Mouse (Mus musculus) hindbrain, embryonic 16.5 days (tissue): ENCODE results near the gene Zfp879. TPM values are rescaled to one million over a fixed set of nuclear protein-coding genes. Genes with fewer than 3 reads are reported as not detected.

Experiments used
- ATAC-seq: fragments of 200-750 bp; cut with Nextera tagmentation; 2 replicates; pipeline ENCODE4 v1.8.0; 2017; ENCODE audit warnings: moderate TSS enrichment, moderate library complexity
- H3K27ac ChIP-seq: fragments of 300-500 bp; sonication (generic); 2 replicates; pipeline ENCODE4 v1.5.1; 2014; ENCODE audit warnings: low read depth, mild to moderate bottlenecking, control low read depth, low read length, moderate library complexity
- H3K27me3 ChIP-seq: fragments of 300-500 bp; sonication (generic); replicated peaks from 2 replicates; pipeline ENCODE4 v1.6.1; 2014; ENCODE audit warnings: low read length; ENCODE audit not compliant: control insufficient read depth, insufficient read depth
- H3K36me3 ChIP-seq: fragments of 300-500 bp; sonication (generic); 2 replicates; pipeline ENCODE4 v1.6.1; 2014; ENCODE audit warnings: mild to moderate bottlenecking, low read length, moderate library complexity, mixed read lengths; ENCODE audit not compliant: control insufficient read depth, insufficient read depth
- H3K4me1 ChIP-seq: fragments of 300-500 bp; sonication (generic); 2 replicates; pipeline ENCODE4 v1.6.1; 2014; ENCODE audit warnings: low read depth, low read length; ENCODE audit not compliant: control insufficient read depth, insufficient read depth
- H3K4me2 ChIP-seq: fragments of 300-500 bp; sonication (generic); 2 replicates; pipeline ENCODE4 v1.6.1; 2014; ENCODE audit warnings: mild to moderate bottlenecking, low read length, control low read depth, moderate library complexity
- H3K4me3 ChIP-seq: fragments of 300-500 bp; sonication (generic); 2 replicates; pipeline ENCODE4 v1.5.1; 2014; ENCODE audit warnings: mild to moderate bottlenecking, low read length, control low read depth, moderate library complexity
- H3K9ac ChIP-seq: fragments of 300-500 bp; sonication (generic); 2 replicates; pipeline ENCODE4 v1.6.1; 2014; ENCODE audit warnings: low read depth, mild to moderate bottlenecking, control low read depth, low read length, moderate library complexity
- H3K9me3 ChIP-seq: fragments of 300-500 bp; sonication (generic); 2 replicates; pipeline ENCODE4 v1.6.1; 2014; ENCODE audit warnings: mild to moderate bottlenecking, low read length, moderate library complexity; ENCODE audit not compliant: control insufficient read depth
- WGBS: fragments of 180-500 bp; shearing (Covaris S2); extraction: QIAGEN DNeasy Blood & Tissue Kit; methylation state at CpG from one replicate; pipeline ENCODE4 v1.1.7; 2014; 5-methylcytosine and 5-hydroxymethylcytosine counted together
- polyA plus RNA-seq: library from polyadenylated mRNA; unstranded; fragments of >200 nt; fragmentation: Nextera tagmentation; extraction: Ambion mirVana; gene quantifications from 2 replicates; pipeline ENCODE4 v1.2.1, GENCODE M21; 2015

Gene Zfp879
- 1.6 and 2.1 TPM in 2 replicates for polyA plus RNA-seq

DNA sequence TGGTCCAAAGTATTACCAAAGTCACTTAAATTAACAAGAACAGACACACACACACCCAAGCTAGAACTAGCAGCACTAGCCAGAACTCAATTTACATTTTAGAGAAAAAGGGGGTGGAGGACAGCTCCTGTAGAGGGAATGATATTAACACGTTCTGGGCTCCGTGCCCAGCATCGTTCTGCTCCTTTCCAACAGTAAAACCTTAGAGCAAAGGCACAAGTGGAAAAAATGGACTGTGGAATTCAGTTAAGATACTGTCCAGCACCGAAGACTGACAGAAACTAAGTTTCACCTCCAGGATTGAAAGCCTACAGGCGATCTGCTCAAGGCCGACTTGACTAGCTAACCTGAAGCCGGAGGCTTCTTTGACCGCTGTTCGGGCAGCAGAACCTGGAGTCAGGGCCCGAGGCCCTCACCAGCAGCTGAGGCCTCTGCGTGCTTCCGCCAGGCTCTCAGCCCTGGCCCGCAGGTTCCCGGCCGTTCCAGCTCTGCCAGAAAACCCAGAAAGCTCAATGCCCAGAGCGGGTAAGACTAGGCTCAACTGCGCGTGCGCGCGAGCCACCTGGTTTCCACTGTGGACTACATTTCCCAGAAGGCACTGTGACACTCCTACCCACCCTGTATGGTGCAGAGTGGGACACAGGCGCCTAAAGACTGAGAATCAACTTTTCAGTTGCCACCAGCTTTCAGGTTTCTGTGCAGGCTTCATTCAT is at the start of gene Zfp879:
TSS of gene Zfp879 (minus strand) at position 530 of the 713 bp plus-strand sequence.
- Histone ChIP-seq H3K4me2 (peak within 1 kb of the TSS; percentile 80), H3K27ac (peak within 1 kb of the TSS; percentile 84), H3K4me1 (peaks cover 10% of the 10 kb centered on the region), H3K9me3 (no peaks in the 10 kb centered on the region), H3K4me3 (peak within 1 kb of the TSS; percentile 50), H3K9ac (peak within 1 kb of the TSS; percentile 79), H3K36me3 (no peaks in the 10 kb centered on the region), H3K27me3 (no peaks in the 10 kb centered on the region)
- 17% methylated on average over 22 of the region's 22 CpGs for whole genome bisulfite sequencing
- peak; percentile 99 for ATAC-seq

DNA sequence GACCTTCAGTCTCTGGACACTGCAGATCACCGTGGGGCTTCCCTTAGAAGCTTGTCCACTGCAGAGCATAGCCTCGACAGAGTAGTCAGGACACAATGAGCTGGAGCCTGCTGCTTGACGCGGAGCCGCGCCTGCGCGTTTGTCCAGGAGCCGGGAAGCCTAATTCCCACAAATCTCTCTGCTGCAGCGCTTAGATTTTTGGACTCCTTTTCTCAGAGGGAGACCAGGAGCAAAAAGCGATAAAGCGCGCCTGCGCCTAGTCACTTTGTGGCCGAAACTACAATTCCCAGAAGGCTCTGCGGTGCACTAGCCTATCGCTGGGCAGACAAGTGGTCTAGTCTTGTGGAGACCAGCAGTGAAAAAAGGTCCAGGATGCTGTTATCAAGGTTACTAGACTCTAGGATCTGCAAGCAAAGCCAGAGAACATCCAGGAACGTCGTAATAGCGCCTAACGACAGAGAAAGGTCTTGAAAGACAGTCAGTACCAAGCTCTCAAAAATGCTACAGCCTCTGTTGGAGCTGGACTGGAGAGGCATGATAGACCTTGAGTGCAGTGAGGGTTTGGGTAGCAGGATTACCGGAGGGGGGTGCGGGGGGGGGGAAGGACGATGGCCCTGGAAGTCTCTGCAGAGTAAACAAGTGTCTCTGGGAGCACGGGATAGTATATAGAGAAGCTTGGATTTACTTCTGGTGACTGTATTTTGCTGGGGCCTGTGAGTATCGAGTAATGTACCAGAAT is 46.2 kb upstream of the Zfp879 start, which contains the start of gene Zfp454:
TSS of gene Zfp454 (minus strand) at position 262 of the 739 bp plus-strand sequence.
- ATAC-seq, result peak; percentile 98
- Histone ChIP-seq H3K9ac (peak within 1 kb of the TSS; percentile 75), H3K4me3 (peak within 1 kb of the TSS; percentile 49), H3K4me2 (peak within 1 kb of the TSS; percentile 86), H3K27me3 (no peaks in the 10 kb centered on the region), H3K27ac (peak within 1 kb of the TSS; percentile 79), H3K4me1 (peaks cover 8% of the 10 kb centered on the region), H3K36me3 (peaks cover 11% of the 10 kb centered on the region), H3K9me3 (peaks cover 3% of the 10 kb centered on the region; the same call in 1 of the 2 replicates)
- WGBS, result 6% methylated on average over 26 of the region's 26 CpGs

DNA sequence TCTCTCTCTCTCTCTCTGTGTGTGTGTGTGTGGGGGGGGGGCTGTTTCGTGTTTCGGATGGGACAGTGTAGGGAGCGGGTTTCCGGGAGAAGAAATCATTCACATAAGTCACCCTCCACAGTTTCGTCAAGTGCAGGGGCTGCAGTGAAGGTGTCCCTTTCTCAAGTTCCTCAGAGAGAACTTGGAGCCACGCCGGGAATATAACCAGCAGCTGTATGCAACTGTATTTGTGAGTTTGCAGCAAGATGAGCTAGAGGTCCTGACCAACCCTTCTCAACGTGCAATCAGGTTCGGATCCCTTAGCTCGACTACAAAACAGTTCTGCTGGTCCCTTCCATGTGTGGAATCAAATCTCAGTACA is 45.6 kb upstream of the Zfp879 start:
- Histone ChIP-seq H3K4me3 (peak overlapping the region; percentile 49), H3K4me1 (peaks cover 8% of the 10 kb centered on the region), H3K36me3 (peaks cover 18% of the 10 kb centered on the region), H3K27ac (peak overlapping the region; percentile 64), H3K9ac (peak overlapping the region; percentile 75), H3K4me2 (peak overlapping the region; percentile 86), H3K27me3 (no peaks in the 10 kb centered on the region), H3K9me3 (no peaks in the 10 kb centered on the region)
- ATAC-seq, result peak; percentile 31
- 23% methylated on average over 10 of the region's 10 CpGs for WGBS

DNA sequence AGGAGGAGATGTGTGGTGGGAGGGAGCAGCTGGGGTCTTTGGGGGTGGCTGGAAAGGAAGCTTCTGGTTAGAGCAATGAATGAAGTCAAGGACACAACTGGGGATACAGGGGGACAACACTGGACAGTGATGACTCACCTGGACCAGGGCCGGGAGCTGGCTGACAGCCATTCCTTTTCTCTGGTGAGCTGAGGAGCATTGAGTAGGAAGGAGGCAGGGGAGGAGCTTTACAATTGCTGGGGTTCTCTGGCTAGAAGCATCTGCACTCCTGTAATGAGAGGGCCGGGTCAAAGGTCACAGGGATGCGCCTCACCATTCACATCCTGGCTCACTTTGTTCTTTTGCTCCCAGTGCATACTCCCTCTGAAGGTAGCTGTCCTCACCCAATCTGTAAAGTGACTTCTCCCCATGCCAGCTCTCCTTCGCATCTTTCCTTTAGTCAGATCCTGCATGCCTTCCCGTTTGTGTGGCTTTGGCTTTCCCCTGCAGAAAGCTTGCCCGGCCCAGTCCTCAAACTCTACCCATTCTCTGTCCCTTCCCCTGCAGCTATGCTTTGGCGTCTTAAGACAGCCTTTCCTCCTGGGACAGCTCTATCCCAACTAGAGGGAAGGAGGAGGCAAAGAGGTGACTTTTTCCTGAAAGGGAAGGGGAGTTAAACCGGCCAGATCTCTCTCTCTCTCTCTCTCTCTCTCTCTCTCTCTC is 45.0 kb upstream of the Zfp879 start:
- Histone ChIP-seq H3K27me3 (no peaks in the 10 kb centered on the region), H3K9me3 (no peaks in the 10 kb centered on the region), H3K4me1 (peaks cover 8% of the 10 kb centered on the region), H3K27ac (no peak overlapping the region), H3K9ac (peak overlapping the region; percentile 75), H3K36me3 (peaks cover 18% of the 10 kb centered on the region), H3K4me2 (peak overlapping the region; percentile 86), H3K4me3 (peak overlapping the region; percentile 49)
- ATAC-seq, result no peak
- 34% methylated on average over 8 of the region's 8 CpGs for WGBS

DNA sequence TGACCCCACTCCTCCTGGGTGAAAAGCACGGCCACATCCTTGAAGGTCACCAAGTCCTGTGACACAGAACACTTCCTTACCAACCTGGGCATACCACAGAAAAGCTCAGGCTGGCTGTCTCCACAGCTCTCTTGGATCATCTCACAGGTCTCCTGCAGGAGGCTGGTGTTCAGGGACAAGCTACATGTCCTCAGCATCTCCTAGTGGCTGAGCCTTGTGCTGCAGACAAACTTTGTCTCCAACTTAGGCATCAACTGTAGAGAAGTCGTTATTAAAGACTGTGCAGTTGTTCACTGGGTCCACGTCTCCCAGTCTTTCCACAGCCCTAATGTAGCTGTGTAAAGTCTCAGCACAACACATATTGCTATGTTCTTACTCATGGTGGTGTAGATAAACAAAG is 42.4 kb upstream of the Zfp879 start:
- 86% methylated on average over 3 of the region's 3 CpGs for WGBS
- ATAC-seq, result no peak
- no peak overlapping the region for H3K4me2 ChIP-seq
- no peaks in the 10 kb centered on the region for H3K9me3 ChIP-seq
- no peak overlapping the region for H3K27ac ChIP-seq
- H3K36me3 ChIP-seq, result peaks cover 30% of the 10 kb centered on the region
- H3K9ac ChIP-seq, result no peak overlapping the region
- H3K4me1 ChIP-seq, result peaks cover 8% of the 10 kb centered on the region
- no peak overlapping the region for H3K4me3 ChIP-seq
- H3K27me3 ChIP-seq, result no peaks in the 10 kb centered on the region

DNA sequence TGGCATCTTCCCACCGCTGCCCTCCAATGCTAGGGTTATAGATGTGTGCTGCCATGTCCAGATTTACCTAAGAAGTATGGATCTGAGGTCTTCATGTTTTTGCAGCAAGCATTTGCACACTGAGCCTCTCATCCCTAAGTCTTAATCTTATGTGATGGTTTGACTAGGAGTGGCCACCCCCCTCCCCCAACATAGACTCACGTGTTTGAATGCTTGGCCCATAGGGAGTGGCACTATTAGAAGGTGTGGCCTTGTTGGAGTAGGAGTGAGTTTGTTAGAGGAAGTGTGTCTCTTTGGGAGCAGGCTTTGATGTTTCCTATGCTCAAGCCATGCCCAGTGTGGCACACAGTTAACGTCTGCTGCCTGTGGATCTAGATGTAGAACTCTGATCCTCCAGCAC is 37.3 kb upstream of the Zfp879 start:
- no peak overlapping the region for H3K4me2 ChIP-seq
- H3K4me3 ChIP-seq, result no peak overlapping the region
- H3K27me3 ChIP-seq, result no peaks in the 10 kb centered on the region
- peaks cover 9% of the 10 kb centered on the region for H3K9me3 ChIP-seq
- H3K9ac ChIP-seq, result no peak overlapping the region
- no peak overlapping the region for H3K27ac ChIP-seq
- H3K4me1 ChIP-seq, result no peaks in the 10 kb centered on the region
- 95% methylated on average over 3 of the region's 3 CpGs for WGBS
- no peak for ATAC-seq
- H3K36me3 ChIP-seq, result peaks cover 60% of the 10 kb centered on the region

DNA sequence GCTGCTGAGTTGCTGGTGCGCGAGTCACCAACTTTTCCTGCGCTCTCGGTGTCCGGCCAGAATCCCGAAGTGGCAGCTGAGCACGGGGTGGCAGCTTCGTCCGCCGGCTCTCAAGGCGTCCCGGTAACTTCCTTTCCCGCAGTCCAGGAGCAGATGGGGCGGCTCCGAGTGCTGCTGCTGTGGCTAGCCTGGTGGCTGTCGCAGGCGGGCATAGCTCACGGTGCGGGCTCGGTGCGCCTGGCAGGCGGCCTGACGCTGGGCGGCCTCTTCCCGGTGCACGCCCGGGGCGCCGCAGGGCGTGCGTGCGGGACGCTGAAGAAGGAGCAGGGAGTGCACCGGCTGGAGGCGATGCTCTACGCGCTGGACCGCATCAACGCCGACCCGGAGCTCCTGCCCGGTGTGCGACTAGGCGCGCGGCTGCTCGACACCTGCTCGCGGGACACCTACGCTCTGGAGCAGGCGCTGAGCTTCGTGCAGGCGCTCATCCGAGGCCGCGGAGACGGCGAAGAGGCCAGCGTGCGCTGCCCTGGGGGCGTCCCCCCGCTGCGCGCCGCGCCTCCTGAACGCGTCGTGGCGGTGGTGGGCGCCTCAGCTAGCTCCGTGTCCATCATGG is 9.7 kb upstream of the Zfp879 start:
- peak overlapping the region; percentile 94 for H3K4me2 ChIP-seq
- peaks cover 41% of the 10 kb centered on the region for H3K27me3 ChIP-seq
- H3K36me3 ChIP-seq, result no peaks in the 10 kb centered on the region
- H3K4me3 ChIP-seq, result peak overlapping the region; percentile 50
- no peak overlapping the region for H3K27ac ChIP-seq
- H3K9ac ChIP-seq, result peak overlapping the region; percentile 63
- no peaks in the 10 kb centered on the region; the same call in 1 of the 2 replicates for H3K9me3 ChIP-seq
- ATAC-seq, result no peak
- WGBS, result 0% methylated on average over 44 of the region's 72 CpGs
- peaks cover 10% of the 10 kb centered on the region for H3K4me1 ChIP-seq

DNA sequence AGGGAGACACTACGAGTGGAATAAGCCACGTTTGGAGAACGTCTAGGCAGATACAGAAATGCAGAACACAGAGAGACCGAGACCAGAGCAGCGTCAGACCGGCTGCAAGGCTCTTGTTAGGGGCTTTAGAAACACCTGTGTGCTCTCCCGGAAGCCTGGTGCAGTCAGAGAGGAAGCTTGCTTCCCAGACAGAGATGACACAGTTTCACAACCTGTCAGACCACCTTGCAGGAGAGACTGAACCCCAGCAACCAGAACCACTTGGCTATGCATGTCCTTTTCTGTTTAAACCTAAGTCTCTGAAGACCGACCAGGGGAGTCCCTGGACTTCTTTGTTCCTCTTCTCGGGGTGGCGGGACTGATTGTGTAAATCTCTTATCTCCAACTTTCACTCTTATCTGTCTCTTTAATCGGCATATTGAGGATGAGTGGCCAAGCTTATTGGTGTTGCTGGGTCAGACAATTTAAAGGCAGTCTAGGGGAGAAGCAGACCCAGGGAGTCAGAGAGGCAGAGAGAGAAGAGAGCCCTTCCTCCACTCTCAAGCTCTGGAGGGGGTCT is 8.9 kb upstream of the Zfp879 start, which contains the start of gene Grm6:
TSS of gene Grm6 (plus strand) at position 509 of the 559 bp plus-strand sequence.
- under 1% methylated on average over 11 of the region's 11 CpGs for WGBS
- peaks cover 41% of the 10 kb centered on the region for H3K27me3 ChIP-seq

More for the DNA sequence above, 8.9 kb upstream of the Zfp879 start, which contains the start of gene Grm6:
- peaks cover 10% of the 10 kb centered on the region for H3K4me1 ChIP-seq
- H3K4me2 ChIP-seq, result peak within 1 kb of the TSS; percentile 94
- ATAC-seq, result no peak
- peak within 1 kb of the TSS; percentile 63 for H3K9ac ChIP-seq
- H3K9me3 ChIP-seq, result no peaks in the 10 kb centered on the region; the same call in 1 of the 2 replicates
- peak within 1 kb of the TSS; percentile 50 for H3K4me3 ChIP-seq
- no peaks in the 10 kb centered on the region for H3K36me3 ChIP-seq
- no peak within 1 kb of the TSS for H3K27ac ChIP-seq
